Mouse (Mus musculus) lung, postnatal 0 days (tissue): ENCODE results near the gene Nln. TPM values are rescaled to one million over a fixed set of nuclear protein-coding genes. Genes with fewer than 3 reads are reported as not detected.

Experiments used
- ATAC-seq: fragments of 200-750 bp; cut with Nextera tagmentation; 2 replicates; pipeline ENCODE4 v1.8.0; 2017; ENCODE audit warnings: moderate library complexity
- DNase-seq: peaks from one replicate; pipeline ENCODE4 v3.0.0-alpha.2; 2016; ENCODE audit warnings: low spot score
- H3K27ac ChIP-seq: fragments of 300-500 bp; sonication (generic); 2 replicates; pipeline ENCODE4 v1.5.1; 2014; ENCODE audit warnings: antibody characterized with exemption, mild to moderate bottlenecking, low read length, mixed read lengths
- H3K27me3 ChIP-seq: fragments of 300-500 bp; sonication (generic); replicated peaks from 2 replicates; pipeline ENCODE4 v1.6.1; 2014; ENCODE audit warnings: low read length, mixed read lengths; ENCODE audit not compliant: insufficient read depth
- H3K36me3 ChIP-seq: fragments of 300-500 bp; sonication (generic); 2 replicates; pipeline ENCODE4 v1.6.1; 2014; ENCODE audit warnings: low read length, mixed read lengths; ENCODE audit not compliant: insufficient read depth
- H3K4me1 ChIP-seq: fragments of 300-500 bp; sonication (generic); 2 replicates; pipeline ENCODE4 v1.6.1; 2014; ENCODE audit warnings: antibody characterized with exemption, low read depth, low read length, mixed read lengths; ENCODE audit not compliant: insufficient read depth
- H3K4me2 ChIP-seq: fragments of 300-500 bp; sonication (generic); replicated peaks from 2 replicates; pipeline ENCODE4 v1.6.1; 2014; ENCODE audit warnings: low read depth, mild to moderate bottlenecking, low read length, moderate library complexity, mixed read lengths
- H3K4me3 ChIP-seq: fragments of 300-500 bp; sonication (generic); 2 replicates; pipeline ENCODE4 v1.5.1; 2014; ENCODE audit warnings: low read depth, low read length
- H3K9ac ChIP-seq: fragments of 300-500 bp; sonication (generic); replicated peaks from 2 replicates; pipeline ENCODE4 v1.6.1; 2014; ENCODE audit warnings: low read depth, mild to moderate bottlenecking
- H3K9me3 ChIP-seq: fragments of 300-500 bp; sonication (generic); 2 replicates; pipeline ENCODE4 v1.6.1; 2016; ENCODE audit warnings: low read length, mixed read lengths
- CTCF ChIP-seq: IDR thresholded peaks from 2 replicates; pipeline ENCODE4 v1.5.1; 2016; ENCODE audit warnings: antibody characterized with exemption, mild to moderate bottlenecking
- EP300 ChIP-seq: IDR thresholded peaks from 2 replicates; pipeline ENCODE4 v1.6.1; 2016; ENCODE audit warnings: antibody characterized with exemption, mild to moderate bottlenecking, control low read depth
- WGBS: fragments of 180-500 bp; shearing (Covaris S2); extraction: QIAGEN DNeasy Blood & Tissue Kit; methylation state at CpG from one replicate; pipeline ENCODE4 v1.1.7; 2014; 5-methylcytosine and 5-hydroxymethylcytosine counted together
- polyA plus RNA-seq: library from polyadenylated mRNA; unstranded; fragments of >200 nt; fragmentation: Nextera tagmentation; extraction: Ambion mirVana; gene quantifications from 2 replicates; pipeline ENCODE4 v1.2.1, GENCODE M21; 2015

Nln gene
- polyA plus RNA-seq, 1 experiment from 2014 or later, result 13.0 TPM

- Histone ChIP-seq H3K4me2 (no peak overlapping the region), H3K4me3 (no peak overlapping the region), H3K9me3 (no peaks in the 10 kb centered on the region), H3K27ac (no peak overlapping the region), H3K4me1 (no peaks in the 10 kb centered on the region), H3K27me3 (no peaks in the 10 kb centered on the region), H3K36me3 (no peaks in the 10 kb centered on the region), H3K9ac (no peak overlapping the region)
- peak; percentile 77 for DNase-seq
- ATAC-seq, result peak; percentile 86
- TF ChIP-seq EP300 (no peak), CTCF (peak; percentile 95)
- 5% methylated on average over 1 of the region's 1 CpGs for WGBS
These were observed 20.0 kb downstream of the Nln start for GRCm38 (mm10) chr13:104089387-104089786.

- no peaks in the 10 kb centered on the region for H3K9me3 ChIP-seq
- no peaks in the 10 kb centered on the region for H3K36me3 ChIP-seq
- H3K27me3 ChIP-seq, result no peaks in the 10 kb centered on the region
- no peak overlapping the region for H3K4me3 ChIP-seq
- WGBS, result 67% methylated on average over 2 of the region's 2 CpGs
- DNase-seq (no peak), ATAC-seq (no peak)
- H3K9ac ChIP-seq, result no peak overlapping the region
- no peaks in the 10 kb centered on the region for H3K4me1 ChIP-seq
- no peak overlapping the region for H3K4me2 ChIP-seq
- TF ChIP-seq EP300 (no peak), CTCF (no peak)
- no peak overlapping the region for H3K27ac ChIP-seq
These were observed 24.8 kb downstream of the Nln start for GRCm38 (mm10) chr13:104084600-104084999.

GRCm38 (mm10) chr13:104082504-104082903 lies 26.9 kb downstream of the Nln start:
- no peaks in the 10 kb centered on the region for H3K9me3 ChIP-seq
- no peak; the same call in 1 of the 2 replicates for ATAC-seq
- no peaks in the 10 kb centered on the region for H3K27me3 ChIP-seq
- TF ChIP-seq CTCF (no peak), EP300 (no peak)
- peak; percentile 46 for DNase-seq
- H3K4me2 ChIP-seq, result no peak overlapping the region
- no peak overlapping the region for H3K4me3 ChIP-seq
- H3K27ac ChIP-seq, result no peak overlapping the region
- no peak overlapping the region for H3K9ac ChIP-seq
- H3K4me1 ChIP-seq, result no peaks in the 10 kb centered on the region
- no peaks in the 10 kb centered on the region for H3K36me3 ChIP-seq
- 79% methylated on average over 7 of the region's 7 CpGs for WGBS

- H3K36me3 ChIP-seq, result no peaks in the 10 kb centered on the region
- ATAC-seq, result no peak
- DNase-seq, result no peak
- H3K4me1 ChIP-seq, result no peaks in the 10 kb centered on the region
- 65% methylated on average over 6 of the region's 6 CpGs for WGBS
- H3K4me2 ChIP-seq, result no peak overlapping the region
- no peaks in the 10 kb centered on the region for H3K27me3 ChIP-seq
- no peak overlapping the region for H3K27ac ChIP-seq
- no peak for TF ChIP-seq CTCF
- no peak for TF ChIP-seq EP300
- no peak overlapping the region for H3K4me3 ChIP-seq
- no peak overlapping the region for H3K9ac ChIP-seq
- H3K9me3 ChIP-seq, result no peaks in the 10 kb centered on the region
These were observed 32.4 kb downstream of the Nln start for GRCm38 (mm10) chr13:104076993-104077392.

- no peaks in the 10 kb centered on the region for H3K4me1 ChIP-seq
- H3K27ac ChIP-seq, result no peak overlapping the region
- H3K27me3 ChIP-seq, result no peaks in the 10 kb centered on the region
- no peaks in the 10 kb centered on the region for H3K36me3 ChIP-seq
- WGBS, result 31% methylated on average over 10 of the region's 10 CpGs
- DNase-seq (peak; percentile 77), ATAC-seq (peak; percentile 87)
- TF ChIP-seq EP300, result no peak
- TF ChIP-seq CTCF, result no peak
- H3K9ac ChIP-seq, result no peak overlapping the region
- H3K4me3 ChIP-seq, result no peak overlapping the region
- H3K9me3 ChIP-seq, result no peaks in the 10 kb centered on the region
- peak overlapping the region; percentile 5; the same call in 1 of the 2 replicates for H3K4me2 ChIP-seq
These were observed 34.7 kb downstream of the Nln start for GRCm38 (mm10) chr13:104074731-104075130.

GRCm38 (mm10) chr13:104074230-104074629 lies 35.2 kb downstream of the Nln start:
- Histone ChIP-seq H3K36me3 (no peaks in the 10 kb centered on the region), H3K4me1 (no peaks in the 10 kb centered on the region), H3K9me3 (no peaks in the 10 kb centered on the region), H3K4me3 (no peak overlapping the region), H3K27me3 (no peaks in the 10 kb centered on the region), H3K9ac (no peak overlapping the region), H3K27ac (no peak overlapping the region), H3K4me2 (no peak overlapping the region)
- ATAC-seq (no peak), DNase-seq (no peak)
- TF ChIP-seq EP300, result no peak
- TF ChIP-seq CTCF, result no peak
- 96% methylated on average over 8 of the region's 8 CpGs for WGBS

- H3K27me3 ChIP-seq, result no peaks in the 10 kb centered on the region
- no peak overlapping the region for H3K4me2 ChIP-seq
- H3K4me3 ChIP-seq, result no peak overlapping the region
- ATAC-seq (no peak), DNase-seq (no peak)
- 95% methylated on average over 9 of the region's 9 CpGs for WGBS
- no peaks in the 10 kb centered on the region for H3K4me1 ChIP-seq
- H3K9me3 ChIP-seq, result no peaks in the 10 kb centered on the region
- no peak overlapping the region for H3K9ac ChIP-seq
- TF ChIP-seq CTCF (no peak), EP300 (no peak)
- H3K36me3 ChIP-seq, result no peaks in the 10 kb centered on the region
- H3K27ac ChIP-seq, result no peak overlapping the region
These were observed 37.1 kb downstream of the Nln start for GRCm38 (mm10) chr13:104072351-104072750.
